Mouse (Mus musculus): ENCODE measurements around the gene Frmpd3. TPM values are rescaled to one million over a fixed set of nuclear protein-coding genes. Genes with fewer than 3 reads are reported as not detected.

Gene Frmpd3
- polyA plus RNA-seq, 1 experiment = 1.5 TPM

DNA sequence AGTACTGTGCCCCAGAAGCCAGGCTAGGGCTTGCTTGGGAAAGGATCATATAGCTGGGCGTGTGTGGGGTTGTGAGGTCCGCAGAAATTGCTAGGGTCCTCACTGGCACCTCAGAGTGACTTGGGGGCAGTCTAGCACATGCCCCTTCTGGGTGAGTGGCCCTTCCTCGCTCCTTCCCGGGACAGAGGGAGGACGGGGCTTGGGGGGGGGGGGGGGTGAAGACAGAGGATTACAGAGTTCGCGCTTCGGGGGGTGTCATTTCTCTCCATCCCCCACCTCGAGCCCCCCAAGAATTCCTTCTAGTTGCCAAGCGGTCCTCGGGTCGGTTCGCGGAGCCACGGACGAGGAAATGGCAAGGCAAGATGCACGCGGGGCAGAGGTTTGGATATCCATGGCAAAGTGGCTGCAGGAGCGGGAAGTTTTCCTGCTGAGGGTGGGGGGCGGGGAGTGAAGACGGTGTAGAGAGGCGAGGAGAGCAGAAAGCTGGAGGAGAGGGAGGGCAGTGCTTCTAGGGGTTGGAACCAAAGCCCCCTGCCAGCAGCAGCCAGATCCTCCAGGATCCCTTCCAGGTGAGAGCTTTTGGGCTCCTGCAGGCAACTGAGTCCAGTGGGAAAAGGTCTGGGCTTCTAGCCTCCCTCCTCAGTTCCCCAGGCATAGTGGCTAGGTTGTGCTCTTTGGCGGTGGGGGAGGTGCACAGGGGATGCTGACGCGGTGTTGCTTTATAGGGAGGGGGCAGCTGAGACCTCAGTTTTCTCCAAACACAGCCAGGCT lies 515 bp downstream of the Frmpd3 start:
- TF ChIP-seq CTCF (IDR thresholded peaks at IDR 0.05; ENCODE audit: low read depth, low read length) (no peak), EP300 (IDR thresholded peaks at IDR 0.05; ENCODE audit: insufficient read depth, low read depth, low read length) (no peak), POLR2A (IDR thresholded peaks at IDR 0.05; ENCODE audit: insufficient read depth, low read length) (no peak)
- no peaks in the 10 kb centered on the region for H3K4me1 ChIP-seq (ENCODE audit: control insufficient read depth, insufficient read depth, low read length)
- H3K27me3 ChIP-seq (ENCODE audit: control insufficient read depth, insufficient read depth, low read length, poor library complexity, severe bottlenecking) = peaks cover 2% of the 10 kb centered on the region; the same call in 1 of the 2 replicates
- no peaks in the 10 kb centered on the region for H3K9me3 ChIP-seq (replicated peaks; ENCODE audit: control insufficient read depth, insufficient read depth, low read length, poor library complexity, severe bottlenecking)
- no peaks in the 10 kb centered on the region for H3K36me3 ChIP-seq (ENCODE audit: control insufficient read depth, insufficient read depth, low read length, poor library complexity, severe bottlenecking)
- no peak overlapping the region for H3K27ac ChIP-seq (ENCODE audit: insufficient read depth, low read length)
- no peak overlapping the region; the same call in 1 of the 2 replicates for H3K9ac ChIP-seq (ENCODE audit: low read depth, poor library complexity, severe bottlenecking)
- peak overlapping the region; percentile 60 for H3K4me3 ChIP-seq (ENCODE audit: low read depth, low read length)

GRCm38 (mm10) chrX:140375628-140376027 lies 33.6 kb downstream of the Frmpd3 start:
- no peak overlapping the region for H3K4me3 ChIP-seq (ENCODE audit: low read depth, low read length)
- H3K36me3 ChIP-seq (ENCODE audit: control insufficient read depth, insufficient read depth, low read length, poor library complexity, severe bottlenecking) = no peaks in the 10 kb centered on the region
- H3K9ac ChIP-seq (ENCODE audit: low read depth, poor library complexity, severe bottlenecking) = no peak overlapping the region
- no peaks in the 10 kb centered on the region for H3K4me1 ChIP-seq (ENCODE audit: control insufficient read depth, insufficient read depth, low read length)
- no peaks in the 10 kb centered on the region for H3K27me3 ChIP-seq (ENCODE audit: control insufficient read depth, insufficient read depth, low read length, poor library complexity, severe bottlenecking)
- H3K27ac ChIP-seq (ENCODE audit: insufficient read depth, low read length) = no peak overlapping the region
- no peaks in the 10 kb centered on the region for H3K9me3 ChIP-seq (replicated peaks; ENCODE audit: control insufficient read depth, insufficient read depth, low read length, poor library complexity, severe bottlenecking)
- TF ChIP-seq POLR2A (IDR thresholded peaks at IDR 0.05; ENCODE audit: insufficient read depth, low read length) (no peak), EP300 (IDR thresholded peaks at IDR 0.05; ENCODE audit: insufficient read depth, low read depth, low read length) (no peak), CTCF (IDR thresholded peaks at IDR 0.05; ENCODE audit: low read depth, low read length) (no peak)

DNA sequence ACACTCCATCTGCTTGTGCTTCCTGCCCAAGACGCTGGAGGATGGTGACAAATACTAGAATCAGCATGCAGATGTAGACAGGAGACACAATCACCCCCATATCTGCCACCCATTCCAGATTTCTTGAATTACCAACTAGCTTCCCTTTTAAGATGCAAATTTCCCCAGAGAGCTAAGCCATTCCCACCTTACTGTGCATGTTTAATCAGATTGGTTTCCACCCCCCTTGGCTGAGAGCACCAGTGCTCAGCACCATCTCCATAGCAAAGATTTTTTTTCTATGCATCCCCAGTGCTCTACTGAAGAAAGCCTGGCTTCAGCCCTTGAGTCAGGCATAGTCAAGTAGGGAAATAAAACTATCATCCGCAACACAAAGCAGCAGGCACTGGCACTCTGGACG lies 57.9 kb downstream of the Frmpd3 start:
- Histone ChIP-seq H3K4me1 (ENCODE audit: control insufficient read depth, insufficient read depth, low read length) (no peaks in the 10 kb centered on the region), H3K9ac (ENCODE audit: low read depth, poor library complexity, severe bottlenecking) (no peak overlapping the region), H3K4me3 (ENCODE audit: low read depth, low read length) (no peak overlapping the region), H3K9me3 (replicated peaks; ENCODE audit: control insufficient read depth, insufficient read depth, low read length, poor library complexity, severe bottlenecking) (no peaks in the 10 kb centered on the region), H3K27ac (ENCODE audit: insufficient read depth, low read length) (no peak overlapping the region), H3K36me3 (ENCODE audit: control insufficient read depth, insufficient read depth, low read length, poor library complexity, severe bottlenecking) (no peaks in the 10 kb centered on the region), H3K27me3 (ENCODE audit: control insufficient read depth, insufficient read depth, low read length, poor library complexity, severe bottlenecking) (no peaks in the 10 kb centered on the region)
- TF ChIP-seq POLR2A (IDR thresholded peaks at IDR 0.05; ENCODE audit: insufficient read depth, low read length) (no peak), CTCF (IDR thresholded peaks at IDR 0.05; ENCODE audit: low read depth, low read length) (no peak), EP300 (IDR thresholded peaks at IDR 0.05; ENCODE audit: insufficient read depth, low read depth, low read length) (no peak)

GRCm38 (mm10) chrX:140402904-140403303 lies 60.8 kb downstream of the Frmpd3 start:
- H3K36me3 ChIP-seq (ENCODE audit: control insufficient read depth, insufficient read depth, low read length, poor library complexity, severe bottlenecking) = no peaks in the 10 kb centered on the region
- TF ChIP-seq POLR2A (IDR thresholded peaks at IDR 0.05; ENCODE audit: insufficient read depth, low read length) = no peak
- TF ChIP-seq EP300 (IDR thresholded peaks at IDR 0.05; ENCODE audit: insufficient read depth, low read depth, low read length) = no peak
- peak; percentile 73 for TF ChIP-seq CTCF (IDR thresholded peaks at IDR 0.05; ENCODE audit: low read depth, low read length)
- no peaks in the 10 kb centered on the region for H3K9me3 ChIP-seq (replicated peaks; ENCODE audit: control insufficient read depth, insufficient read depth, low read length, poor library complexity, severe bottlenecking)
- no peak overlapping the region for H3K27ac ChIP-seq (ENCODE audit: insufficient read depth, low read length)
- no peak overlapping the region for H3K9ac ChIP-seq (ENCODE audit: low read depth, poor library complexity, severe bottlenecking)
- H3K27me3 ChIP-seq (ENCODE audit: control insufficient read depth, insufficient read depth, low read length, poor library complexity, severe bottlenecking) = no peaks in the 10 kb centered on the region
- no peaks in the 10 kb centered on the region for H3K4me1 ChIP-seq (ENCODE audit: control insufficient read depth, insufficient read depth, low read length)
- no peak overlapping the region for H3K4me3 ChIP-seq (ENCODE audit: low read depth, low read length)

- no peaks in the 10 kb centered on the region for H3K4me1 ChIP-seq (ENCODE audit: control insufficient read depth, insufficient read depth, low read length)
- H3K27ac ChIP-seq (ENCODE audit: insufficient read depth, low read length) = no peak overlapping the region
- no peak for TF ChIP-seq POLR2A (IDR thresholded peaks at IDR 0.05; ENCODE audit: insufficient read depth, low read length)
- no peak for TF ChIP-seq CTCF (IDR thresholded peaks at IDR 0.05; ENCODE audit: low read depth, low read length)
- TF ChIP-seq EP300 (IDR thresholded peaks at IDR 0.05; ENCODE audit: insufficient read depth, low read depth, low read length) = no peak
- H3K27me3 ChIP-seq (ENCODE audit: control insufficient read depth, insufficient read depth, low read length, poor library complexity, severe bottlenecking) = no peaks in the 10 kb centered on the region
- no peak overlapping the region for H3K4me3 ChIP-seq (ENCODE audit: low read depth, low read length)
- no peaks in the 10 kb centered on the region for H3K9me3 ChIP-seq (replicated peaks; ENCODE audit: control insufficient read depth, insufficient read depth, low read length, poor library complexity, severe bottlenecking)
- no peak overlapping the region for H3K9ac ChIP-seq (ENCODE audit: low read depth, poor library complexity, severe bottlenecking)
- H3K36me3 ChIP-seq (ENCODE audit: control insufficient read depth, insufficient read depth, low read length, poor library complexity, severe bottlenecking) = no peaks in the 10 kb centered on the region
Measured at GRCm38 (mm10) chrX:140406079-140406478, 64.0 kb downstream of the Frmpd3 start.

DNA sequence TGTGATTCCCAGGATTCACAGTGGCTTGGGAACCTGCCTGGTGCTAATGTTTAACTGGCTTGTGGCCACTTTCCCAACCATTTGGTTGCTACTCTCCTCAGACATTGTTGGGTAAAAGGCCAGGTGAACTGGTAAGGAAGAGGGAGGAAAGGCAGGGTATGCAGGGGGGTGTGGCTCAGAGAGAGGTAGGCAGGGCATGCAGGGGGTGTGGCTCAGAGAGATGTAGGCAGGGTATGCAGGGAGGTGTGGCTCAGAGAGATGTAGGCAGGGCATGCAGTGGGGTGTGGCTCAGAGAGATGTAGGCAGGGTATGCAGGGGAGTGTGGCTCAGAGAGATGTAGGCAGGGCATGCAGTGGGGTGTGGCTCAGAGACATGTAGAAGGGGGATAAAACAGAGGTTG lies 64.4 kb downstream of the Frmpd3 start:
- no peak overlapping the region for H3K9ac ChIP-seq (ENCODE audit: low read depth, poor library complexity, severe bottlenecking)
- H3K9me3 ChIP-seq (replicated peaks; ENCODE audit: control insufficient read depth, insufficient read depth, low read length, poor library complexity, severe bottlenecking) = no peaks in the 10 kb centered on the region
- TF ChIP-seq POLR2A (IDR thresholded peaks at IDR 0.05; ENCODE audit: insufficient read depth, low read length) (no peak), CTCF (IDR thresholded peaks at IDR 0.05; ENCODE audit: low read depth, low read length) (no peak), EP300 (IDR thresholded peaks at IDR 0.05; ENCODE audit: insufficient read depth, low read depth, low read length) (no peak)
- H3K4me3 ChIP-seq (ENCODE audit: low read depth, low read length) = no peak overlapping the region
- no peaks in the 10 kb centered on the region for H3K27me3 ChIP-seq (ENCODE audit: control insufficient read depth, insufficient read depth, low read length, poor library complexity, severe bottlenecking)
- H3K27ac ChIP-seq (ENCODE audit: insufficient read depth, low read length) = no peak overlapping the region
- no peaks in the 10 kb centered on the region for H3K36me3 ChIP-seq (ENCODE audit: control insufficient read depth, insufficient read depth, low read length, poor library complexity, severe bottlenecking)
- no peaks in the 10 kb centered on the region for H3K4me1 ChIP-seq (ENCODE audit: control insufficient read depth, insufficient read depth, low read length)

Measured in ES-Bruce4 (cell line).